Mouse (Mus musculus): ENCODE results near the gene Mxra8.
A peak's percentile ranks its signal among the peaks of the same experiment; 100 is the strongest.

The Mxra8 gene

GRCm38 (mm10) chr4:155861787-155862186 lies 22.3 kb downstream of the Mxra8 start:
- DNase-seq (ENCODE audit: low spot score in 2 of 2), result no peak

GRCm38 (mm10) chr4:155863001-155863400 lies 23.5 kb downstream of the Mxra8 start, which contains the start of gene Tas1r3:
Tas1r3 (minus strand) TSS chr4:155863362.
- DNase-seq (ENCODE audit: low spot score in 2 of 2), result no peak

- DNase-seq (ENCODE audit: low spot score in 2 of 2), result no peak
These were observed 29.3 kb downstream of the Mxra8 start for GRCm38 (mm10) chr4:155868614-155869298.

- peak; percentile 94 to 95 for DNase-seq (ENCODE audit: low spot score in 2 of 2)
These were observed 30.0 kb downstream of the Mxra8 start, which contains the start of the genes Cptp and Ints11 for GRCm38 (mm10) chr4:155869317-155870033. Cptp (minus strand) TSS chr4:155869440. Ints11 (plus strand) TSS chr4:155869546.

GRCm38 (mm10) chr4:155871404-155871803 lies 31.9 kb downstream of the Mxra8 start:
- DNase-seq (ENCODE audit: low spot score in 2 of 2), result no peak

- no peak for DNase-seq (ENCODE audit: low spot score in 2 of 2)
These were observed 44.1 kb downstream of the Mxra8 start for GRCm38 (mm10) chr4:155883587-155883986.

- DNase-seq (ENCODE audit: low spot score in 2 of 2), result no peak
These were observed 46.9 kb downstream of the Mxra8 start for GRCm38 (mm10) chr4:155886330-155886729.

GRCm38 (mm10) chr4:155887674-155888073 lies 48.2 kb downstream of the Mxra8 start:
- DNase-seq (ENCODE audit: low spot score in 2 of 2), result peak in 1 of 2 experiments; percentile 5

GRCm38 (mm10) chr4:155888181-155888580 lies 48.7 kb downstream of the Mxra8 start:
- peak in 1 of 2 experiments; percentile 5 for DNase-seq (ENCODE audit: low spot score in 2 of 2)

GRCm38 (mm10) chr4:155889316-155889715 lies 49.8 kb downstream of the Mxra8 start:
- DNase-seq (ENCODE audit: low spot score in 2 of 2), result peak in 1 of 2 experiments; percentile 4

- peak in 1 of 2 experiments; percentile 17 for DNase-seq (ENCODE audit: low spot score in 2 of 2)
These were observed 51.6 kb downstream of the Mxra8 start for GRCm38 (mm10) chr4:155891011-155891471.

- DNase-seq (ENCODE audit: low spot score in 2 of 2), result peak; percentile 96 to 98
These were observed 52.1 kb downstream of the Mxra8 start, which contains the start of the genes Pusl1 and Acap3 for GRCm38 (mm10) chr4:155891551-155892001. Pusl1 (minus strand) TSS chr4:155891781. Acap3 (plus strand) TSS chr4:155891822.

- peak; percentile 74 to 82 for DNase-seq (ENCODE audit: low spot score in 2 of 2)
These were observed 52.5 kb downstream of the Mxra8 start for GRCm38 (mm10) chr4:155892017-155892416.

- peak; percentile 25 to 50 for DNase-seq (ENCODE audit: low spot score in 2 of 2)
These were observed 53.1 kb downstream of the Mxra8 start for GRCm38 (mm10) chr4:155892438-155893211.

GRCm38 (mm10) chr4:155893212-155893690 lies 53.8 kb downstream of the Mxra8 start:
- peak in 1 of 2 experiments; percentile 5 for DNase-seq (ENCODE audit: low spot score in 2 of 2)
